Mouse (Mus musculus) ES-E14 (cell line): ENCODE measurements around the gene Gm21970. TPM values are rescaled to one million over a fixed set of nuclear protein-coding genes. Genes with fewer than 3 reads are reported as not detected.

Source experiments
- DNase-seq: peaks from one replicate; pipeline ENCODE4 v3.0.0-alpha.2; 2013; ENCODE audit warnings: low read depth, low spot score
- H3K27ac ChIP-seq: 2 replicates; pipeline ENCODE4 v1.5.1; 2012; ENCODE audit warnings: low read depth, mild to moderate bottlenecking, low read length, moderate library complexity, mixed read lengths; ENCODE audit not compliant: poor library complexity, insufficient read depth, severe bottlenecking
- H3K36me3 ChIP-seq: 2 replicates; pipeline ENCODE4 v1.6.1; 2012; ENCODE audit warnings: mild to moderate bottlenecking, low read length, moderate library complexity, mixed read lengths; ENCODE audit not compliant: control insufficient read depth, poor library complexity, insufficient read depth, severe bottlenecking
- H3K4me1 ChIP-seq, 2 experiments: fragments of 150-350 bp in 1 of 2; sonication (generic) in 1 of 2; 2 replicates each; pipeline ENCODE4 v1.6.1; 2012; ENCODE audit warnings: low read length in 2 of 2, mild to moderate bottlenecking in 1 of 2, mixed read lengths in 1 of 2; ENCODE audit not compliant: control insufficient read depth in 2 of 2, insufficient read depth in 2 of 2, poor library complexity in 1 of 2
- H3K4me3 ChIP-seq, 2 experiments: fragments of 150-350 bp in 1 of 2; sonication (generic) in 1 of 2; 2 replicates each; pipeline ENCODE4 v1.5.1; 2012; ENCODE audit warnings: low read length in 2 of 2, low read depth in 1 of 2, mild to moderate bottlenecking in 1 of 2, mixed read lengths in 1 of 2; ENCODE audit not compliant: insufficient read depth in 1 of 2, poor library complexity in 1 of 2, severe bottlenecking in 1 of 2
- H3K9ac ChIP-seq: 2 replicates; pipeline ENCODE4 v1.6.1; 2012; ENCODE audit warnings: low read depth, mild to moderate bottlenecking, low read length, mixed read lengths; ENCODE audit not compliant: poor library complexity, insufficient read depth, severe bottlenecking
- H3K9me3 ChIP-seq: fragments of 150-350 bp; sonication (generic); 2 replicates; pipeline ENCODE4 v1.6.1; 2012; ENCODE audit warnings: low read depth, mild to moderate bottlenecking, low read length; ENCODE audit not compliant: control insufficient read depth, insufficient read depth
- CHD2 ChIP-seq: IDR thresholded peaks from 2 replicates; pipeline ENCODE4 v1.6.1; 2014; ENCODE audit warnings: mild to moderate bottlenecking, low read depth, low read length, inconsistent platforms
- HCFC1 ChIP-seq: IDR thresholded peaks from 2 replicates; pipeline ENCODE4 v1.6.1; 2012; ENCODE audit warnings: low read length, inconsistent platforms, borderline replicate concordance; ENCODE audit not compliant: insufficient read depth
- MAFK ChIP-seq: IDR thresholded peaks from 2 replicates; pipeline ENCODE4 v1.6.1; 2014; ENCODE audit warnings: mild to moderate bottlenecking, low read depth, low read length, inconsistent platforms; ENCODE audit not compliant: insufficient read depth
- ZC3H11A ChIP-seq: IDR thresholded peaks from 2 replicates; pipeline ENCODE4 v1.6.1; 2012; ENCODE audit warnings: low read depth, mild to moderate bottlenecking, inconsistent platforms, low read length, borderline replicate concordance
- ZNF384 ChIP-seq: IDR thresholded peaks from 2 replicates; pipeline ENCODE4 v1.6.1; 2012; ENCODE audit warnings: low read depth, low read length, inconsistent platforms
- in situ Hi-C, 2 experiments: fragments of 600-800 bp; cut with MboI; formaldehyde crosslinking; loops; one replicate each; pipeline ENCODE4 v1.15.1; 2025; ENCODE audit warnings: low sequenced_read_pairs in 2 of 2, inconsistent platforms in 1 of 2; ENCODE audit not compliant: unreplicated experiment in 2 of 2
- total RNA-seq: library from RNA; depleted of rRNA; stranded (reverse); fragments of 300-350 nt; gene quantifications from 2 replicates; pipeline ENCODE4 v1.2.3, GENCODE M21; 2012

Gene Gm21970
- total RNA-seq, 1 experiment = not detected

DNA sequence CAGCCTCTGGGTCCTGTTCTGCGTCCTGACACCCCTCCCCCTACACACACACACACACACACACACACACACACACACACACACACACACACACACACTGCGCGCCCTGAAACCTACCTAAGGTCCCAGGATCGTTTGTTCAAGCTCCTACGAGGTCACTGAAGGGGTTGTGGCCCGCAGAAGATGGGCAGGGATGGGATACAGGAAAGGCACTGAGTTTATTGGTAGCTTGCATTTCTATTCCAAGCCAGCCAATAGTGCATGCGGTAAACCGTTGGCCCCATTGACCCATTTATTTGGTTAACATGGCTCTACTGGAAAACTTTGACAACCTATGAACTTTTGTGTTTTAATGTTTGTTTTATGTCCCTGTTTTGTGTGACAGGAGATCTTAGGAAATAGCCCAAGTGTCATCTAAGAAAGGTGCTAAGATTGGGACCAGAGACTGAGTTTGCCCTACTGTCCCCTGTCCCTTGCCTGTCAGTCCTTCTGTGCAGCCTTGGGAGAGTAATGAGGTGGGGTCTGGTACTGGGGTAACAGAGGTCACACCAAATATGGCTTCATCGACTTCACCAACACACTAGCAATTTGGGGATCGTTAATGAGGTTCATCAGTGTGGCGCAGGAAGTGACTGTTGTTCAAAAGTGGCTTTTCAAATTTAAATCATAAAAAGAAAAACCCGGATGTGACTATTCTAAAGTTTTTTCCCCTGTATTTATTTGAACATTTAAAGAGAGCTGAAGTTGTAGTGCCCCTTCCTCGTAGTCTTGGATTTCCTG is 17.9 kb upstream of the Gm21970 start:
- DNase-seq = no peak
- Histone ChIP-seq H3K27ac (no peak overlapping the region), H3K9me3 (no peaks in the 10 kb centered on the region), H3K4me1 (peaks cover 3 to 7% of the 10 kb centered on the region in 2 experiments; a peak in 3 of 4 replicates), H3K36me3 (no peaks in the 10 kb centered on the region), H3K4me3 (peak overlapping the region; percentile 86 to 98), H3K9ac (peak overlapping the region; percentile 81)
- no peak for TF ChIP-seq MAFK
- no peak for TF ChIP-seq HCFC1
- no peak for TF ChIP-seq CHD2
- in situ Hi-C loops = loop anchor here in 1 of 2 experiments (25.0 kb wide), 1 partner anchor 286 kb away; the partner anchor contains the start of gene 4932438H23Rik

DNA sequence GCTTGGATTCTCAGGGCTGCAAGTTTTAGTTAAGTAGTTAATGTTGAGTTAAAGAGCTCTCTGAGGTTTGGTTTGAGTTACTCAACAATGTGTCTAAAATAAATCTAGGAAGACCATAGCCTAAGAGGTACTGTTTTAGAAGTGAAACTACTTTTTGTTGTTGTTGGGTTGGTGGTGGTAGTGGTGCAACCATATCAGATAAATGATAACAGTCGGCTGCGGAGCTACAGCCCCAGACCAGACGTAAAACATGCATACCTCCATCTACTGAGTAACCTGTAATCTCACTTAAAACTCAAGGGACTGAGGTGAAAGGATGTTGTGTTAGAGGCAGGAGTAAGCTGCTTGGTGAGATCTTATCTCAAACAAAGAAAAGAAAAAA is 17.3 kb upstream of the Gm21970 start:
- in situ Hi-C loops = loop anchor here in 1 of 2 experiments (25.0 kb wide), 1 partner anchor 287 kb away; the partner anchor contains the start of gene 4932438H23Rik
- H3K36me3 ChIP-seq = no peaks in the 10 kb centered on the region
- peaks cover 5 to 9% of the 10 kb centered on the region in 2 experiments for H3K4me1 ChIP-seq
- DNase-seq = no peak
- no peak overlapping the region for H3K9ac ChIP-seq
- TF ChIP-seq CHD2 (no peak), ZC3H11A (no peak), ZNF384 (no peak), HCFC1 (no peak), MAFK (no peak)
- no peak overlapping the region for H3K27ac ChIP-seq
- no peak overlapping the region for H3K4me3 ChIP-seq
- no peaks in the 10 kb centered on the region for H3K9me3 ChIP-seq

DNA sequence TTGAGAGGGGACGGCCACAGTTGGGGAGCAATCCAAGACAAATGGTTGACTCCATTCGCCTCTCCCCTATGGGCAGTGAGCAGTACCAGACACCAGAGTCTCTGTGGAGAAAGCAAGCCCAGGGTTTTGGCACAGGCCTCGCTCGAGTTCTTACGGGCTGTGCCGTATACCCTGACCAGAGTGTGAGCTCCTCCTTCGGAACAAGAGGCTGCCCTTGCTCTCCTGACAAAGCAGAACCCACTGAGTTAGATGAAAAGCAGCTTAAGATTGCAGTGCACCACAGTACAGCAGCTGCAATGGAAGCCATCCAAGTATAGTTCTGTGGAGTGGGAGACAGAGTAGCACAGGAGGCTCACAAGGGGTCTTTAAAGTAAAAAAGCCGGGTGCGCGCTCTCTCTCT is 14.8 kb upstream of the Gm21970 start:
- in situ Hi-C loops = no loop called here

DNA sequence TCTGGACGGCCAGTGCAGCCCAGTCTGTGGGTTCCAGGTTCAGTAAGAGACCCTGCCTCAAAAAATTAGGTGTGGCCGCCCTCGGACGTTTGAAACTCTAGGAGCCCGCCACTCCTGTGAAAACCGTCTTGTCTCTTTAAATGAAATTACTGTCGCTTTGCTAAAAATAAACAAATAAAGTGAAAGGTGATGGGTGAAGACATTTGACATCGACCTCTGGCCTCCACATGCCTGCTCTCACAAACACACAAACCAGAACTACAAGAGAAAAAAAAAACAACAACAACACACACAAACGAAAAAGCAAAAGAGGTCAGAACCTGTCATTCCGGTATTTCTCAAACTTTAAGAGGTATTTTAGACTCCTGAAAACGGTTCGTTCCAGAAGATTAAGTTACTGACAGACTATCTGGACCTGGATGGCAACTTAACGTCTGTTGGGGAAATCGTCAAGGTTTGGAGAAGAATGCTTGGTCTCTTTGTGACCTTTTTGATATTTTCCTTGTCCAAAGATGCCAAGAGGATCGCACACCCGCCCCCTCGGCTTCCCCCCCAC is 13.0 kb upstream of the Gm21970 start:
- TF ChIP-seq ZC3H11A = no peak
- no peak for TF ChIP-seq CHD2
- no peak for TF ChIP-seq HCFC1
- TF ChIP-seq ZNF384 = no peak
- Histone ChIP-seq H3K36me3 (no peaks in the 10 kb centered on the region), H3K4me1 (peaks cover 8 to 16% of the 10 kb centered on the region in 2 experiments), H3K9ac (no peak overlapping the region), H3K4me3 (peak overlapping the region in 1 of 2 experiments; percentile 20; a peak in 1 of 4 replicates), H3K27ac (no peak overlapping the region), H3K9me3 (no peaks in the 10 kb centered on the region)
- no peak for DNase-seq
- in situ Hi-C loops = no loop called here

More for the DNA sequence above, 14.8 kb upstream of the Gm21970 start:
- no peak overlapping the region for H3K9ac ChIP-seq
- peaks cover 8 to 16% of the 10 kb centered on the region in 2 experiments for H3K4me1 ChIP-seq
- no peak for DNase-seq
- H3K9me3 ChIP-seq = no peaks in the 10 kb centered on the region
- no peak overlapping the region for H3K27ac ChIP-seq
- TF ChIP-seq MAFK (no peak), HCFC1 (no peak), CHD2 (no peak), ZC3H11A (no peak), ZNF384 (no peak)
- no peaks in the 10 kb centered on the region for H3K36me3 ChIP-seq
- H3K4me3 ChIP-seq = no peak overlapping the region
